Mouse (Mus musculus): ENCODE data around the gene Acbd6.

The Acbd6 gene

DNA sequence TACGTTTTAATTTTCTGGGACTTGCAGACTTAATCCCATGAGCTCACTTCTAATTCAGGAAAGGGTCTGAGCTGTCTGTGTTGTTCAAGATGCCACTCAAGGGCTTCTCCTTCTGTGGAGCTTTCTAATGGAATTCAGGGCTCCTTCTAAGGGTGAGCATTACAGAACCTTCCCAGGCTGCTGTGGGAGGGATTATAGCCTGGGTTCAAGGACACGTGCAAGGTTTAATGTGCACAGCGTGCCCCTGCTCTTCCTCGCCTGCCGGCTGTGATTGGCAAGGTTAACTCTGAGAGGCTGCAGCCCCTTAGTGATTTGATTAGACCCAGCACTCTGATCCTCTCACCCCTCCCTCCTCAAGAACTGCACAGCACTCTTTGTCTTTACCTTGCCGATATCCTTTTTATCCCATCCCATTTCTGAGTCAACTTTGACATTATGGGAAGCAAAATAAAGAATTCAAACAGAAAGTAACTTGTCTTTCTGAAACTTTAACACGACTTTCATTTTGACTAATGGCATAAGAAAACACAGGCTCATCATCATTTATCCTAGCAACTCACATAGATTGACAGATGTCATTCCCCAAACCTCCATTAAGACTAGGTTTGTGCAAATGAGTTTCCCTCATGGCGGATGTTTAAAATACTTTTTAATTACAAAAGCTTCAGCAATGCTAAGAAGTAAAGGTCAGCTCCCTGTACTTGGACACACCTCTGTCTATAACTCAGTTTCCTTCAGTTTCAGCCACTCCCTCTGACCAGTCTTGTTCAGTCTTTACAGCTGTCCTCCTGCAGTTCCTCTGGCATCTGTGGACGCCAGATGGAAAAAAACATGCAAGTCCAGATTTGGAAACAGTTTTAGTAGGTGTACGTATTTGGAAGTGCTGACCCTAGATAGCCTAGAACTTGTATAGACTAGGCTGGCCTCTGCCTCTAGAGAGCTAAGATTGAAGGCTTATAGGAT is 88.7 kb downstream of the Acbd6 start:
- peak; percentile 43 for DNase-seq (ENCODE audit: low read depth, low spot score)

DNA sequence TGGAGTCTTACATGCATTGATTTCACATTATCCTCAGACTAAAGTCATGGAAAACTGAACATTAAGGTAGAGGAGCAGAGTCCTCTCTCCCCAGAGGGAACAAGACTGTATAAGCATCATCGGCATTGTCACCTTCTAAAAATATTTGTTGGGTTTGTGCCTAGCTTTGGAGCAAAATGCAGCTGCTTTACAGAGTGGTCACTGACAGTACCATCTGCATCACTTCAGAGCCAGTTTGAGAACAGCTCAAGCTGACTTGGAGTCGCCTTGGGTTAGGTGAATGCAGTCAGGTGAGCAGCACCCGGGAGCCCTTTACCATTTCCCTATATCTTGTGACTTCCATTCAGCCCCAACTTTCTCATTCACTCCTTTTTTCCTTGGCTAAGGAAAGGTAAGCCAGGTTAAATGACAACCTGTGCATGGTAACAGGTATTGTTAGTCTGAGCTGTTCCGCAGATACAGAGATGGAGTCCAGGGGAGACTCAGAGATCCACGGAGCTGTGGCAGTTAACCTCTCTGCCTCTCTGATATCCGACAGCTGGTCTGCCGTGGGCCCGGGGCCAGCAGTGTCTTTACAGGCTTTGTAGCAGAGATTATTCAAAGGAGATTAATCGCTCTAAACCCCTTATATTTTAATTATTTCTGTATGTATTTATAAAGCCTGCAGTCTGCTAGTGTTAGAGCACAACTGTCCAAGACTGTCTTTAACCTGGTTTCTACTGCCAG is 92.4 kb downstream of the Acbd6 start:
- DNase-seq (ENCODE audit: low read depth, low spot score), result no peak

DNA sequence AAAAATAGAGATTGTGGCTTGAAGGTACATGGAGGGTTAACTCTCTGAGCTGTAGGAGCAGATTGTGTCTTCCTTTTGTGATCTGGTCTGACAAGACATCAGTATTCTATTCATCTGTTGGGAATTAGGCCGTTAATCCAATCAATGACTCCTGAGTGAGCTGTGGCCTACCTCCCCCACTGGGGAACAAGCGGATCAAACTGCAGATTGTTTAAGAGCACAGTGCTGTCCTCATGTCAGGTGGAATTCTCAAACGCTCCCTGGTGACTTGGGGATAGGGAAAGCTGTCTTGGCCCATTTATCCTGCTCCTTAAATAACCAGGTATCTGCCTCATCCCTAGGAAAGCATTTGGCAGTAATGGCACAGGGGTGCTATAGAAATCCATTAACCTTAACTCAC is 97.0 kb downstream of the Acbd6 start:
- DNase-seq (ENCODE audit: low read depth, low spot score), result no peak

DNA sequence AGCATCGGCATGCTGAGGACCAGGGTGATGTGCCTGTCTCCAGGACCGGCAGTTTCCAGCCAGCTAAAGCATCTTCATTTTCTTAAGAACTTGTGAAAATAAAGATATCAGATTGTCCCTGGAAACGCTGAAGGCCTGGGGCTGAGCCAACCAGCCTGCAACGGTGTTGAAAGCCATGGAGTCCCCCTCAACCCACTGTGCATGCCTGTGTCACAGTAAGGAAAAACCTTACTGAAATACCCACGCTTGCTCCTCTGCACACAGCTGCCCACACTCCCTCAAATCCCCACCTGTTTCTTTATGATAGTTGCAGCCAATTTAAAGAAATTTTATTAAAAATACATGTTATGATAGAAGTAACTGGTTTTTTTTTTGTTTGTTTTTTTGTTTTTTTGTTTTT is 98.4 kb downstream of the Acbd6 start:
- DNase-seq (ENCODE audit: low read depth, low spot score), result no peak

DNA sequence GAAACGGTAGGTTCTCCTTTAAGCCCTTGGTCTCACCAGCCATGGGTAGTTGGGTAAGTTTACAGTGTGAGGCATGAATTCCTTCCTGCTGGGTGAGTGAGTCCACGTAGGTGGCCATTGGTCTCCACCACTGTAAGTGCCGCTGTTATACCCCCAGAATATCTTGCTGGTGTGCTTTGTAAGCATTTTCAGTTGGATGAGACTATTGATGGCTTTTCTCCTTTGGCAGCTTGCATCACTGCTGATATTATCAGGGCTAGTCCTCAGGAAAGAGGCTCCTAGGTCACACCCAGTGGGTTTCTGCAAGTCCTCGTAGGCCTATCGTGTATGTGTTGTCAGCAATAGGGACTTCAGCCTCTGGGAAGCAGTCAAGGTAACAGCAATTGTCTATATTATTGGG is 106.1 kb downstream of the Acbd6 start:
- no peak for DNase-seq (ENCODE audit: low read depth, low spot score)

DNA sequence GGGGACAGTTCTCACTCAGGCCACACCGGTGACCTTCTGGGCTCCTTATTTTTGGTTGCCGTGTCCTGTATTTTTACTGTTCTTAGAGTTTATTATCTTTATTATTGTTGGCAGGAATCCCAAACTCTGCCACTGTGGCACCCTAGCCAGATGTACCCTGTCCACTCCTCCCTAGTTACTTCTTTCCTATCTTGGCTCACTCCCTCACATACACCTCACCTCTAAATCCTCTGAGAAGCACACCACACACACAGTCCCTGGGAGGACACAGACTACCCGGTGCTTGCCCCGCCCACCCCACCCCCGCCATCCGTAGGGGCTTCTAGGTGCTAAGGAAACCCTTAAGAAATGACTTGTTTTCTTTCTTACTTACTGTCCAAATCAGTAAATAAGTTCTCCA is 117.7 kb downstream of the Acbd6 start:
- no peak for DNase-seq (ENCODE audit: low read depth, low spot score)

DNA sequence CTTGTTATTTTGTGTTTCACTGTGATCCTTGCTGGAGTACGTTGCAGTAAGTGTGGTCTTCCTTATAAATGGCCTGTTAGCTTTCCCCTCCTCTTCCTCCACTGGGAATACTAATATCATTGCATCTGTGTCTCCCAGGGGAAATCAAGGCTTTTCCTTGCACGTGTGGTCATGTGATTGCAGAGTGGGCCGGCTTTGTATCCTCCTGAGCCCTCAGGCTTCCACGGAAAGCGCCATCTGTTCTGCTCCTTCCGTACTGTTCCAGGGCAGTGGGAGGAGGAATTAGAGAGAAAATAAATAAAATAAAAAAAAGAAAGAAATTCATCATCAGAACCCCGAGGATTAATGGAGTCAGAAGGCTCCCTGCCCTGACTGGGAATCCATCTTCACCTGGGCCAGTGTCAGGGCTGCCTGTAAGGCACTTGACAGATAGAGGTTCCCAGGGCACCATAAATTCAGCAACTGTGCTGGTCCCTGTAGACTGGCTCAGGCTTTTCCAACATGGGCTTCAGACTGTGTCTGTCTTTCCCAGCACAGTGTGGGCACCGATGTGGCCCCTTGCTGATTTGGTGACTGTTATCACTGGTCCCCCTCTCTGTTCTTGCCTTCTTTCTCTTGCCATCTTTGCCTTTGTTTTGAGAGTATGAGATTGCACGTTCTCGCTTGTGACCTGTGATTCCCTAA is 123.3 kb downstream of the Acbd6 start:
- no peak for DNase-seq (ENCODE audit: low read depth, low spot score)

DNA sequence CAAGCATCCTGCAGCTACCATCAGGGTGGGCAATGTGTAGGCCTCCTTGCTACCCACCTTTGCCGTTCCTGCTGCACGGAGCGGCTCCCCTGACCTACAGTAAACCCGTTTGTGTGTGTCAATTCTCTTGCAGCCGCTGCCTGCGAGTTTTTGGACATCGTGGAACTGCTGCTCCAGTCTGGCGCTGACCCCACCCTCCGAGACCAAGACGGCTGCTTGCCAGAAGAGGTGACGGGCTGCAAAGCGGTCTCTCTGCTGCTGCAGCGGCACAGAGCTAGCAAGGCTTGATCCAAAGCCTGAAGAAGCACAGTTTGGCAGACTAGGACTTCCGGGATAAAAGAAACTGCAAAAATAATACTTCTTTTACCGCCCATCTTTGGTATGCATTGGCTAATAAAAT is 128.9 kb downstream of the Acbd6 start:
- DNase-seq (ENCODE audit: low read depth, low spot score), result no peak

DNA sequence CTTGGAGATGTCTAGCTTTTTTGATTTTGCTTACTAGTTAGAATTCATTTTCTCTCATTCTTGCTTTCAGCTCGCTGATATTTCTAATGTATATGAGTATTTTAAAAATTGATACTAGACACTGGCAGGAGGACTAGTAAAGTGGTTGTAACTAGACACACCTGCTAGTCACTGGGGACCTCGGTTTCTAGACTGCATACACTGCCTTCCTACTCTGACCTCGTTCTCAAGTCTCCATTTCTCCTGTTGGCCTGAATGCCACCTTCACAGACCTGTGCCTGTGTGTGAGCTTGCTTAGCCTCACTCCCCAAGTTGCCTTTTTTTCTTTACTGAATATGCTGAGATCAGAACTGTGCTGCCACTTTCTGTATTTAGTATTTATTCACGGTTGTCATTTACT is 131.2 kb downstream of the Acbd6 start:
- DNase-seq (ENCODE audit: low read depth, low spot score), result no peak

DNA sequence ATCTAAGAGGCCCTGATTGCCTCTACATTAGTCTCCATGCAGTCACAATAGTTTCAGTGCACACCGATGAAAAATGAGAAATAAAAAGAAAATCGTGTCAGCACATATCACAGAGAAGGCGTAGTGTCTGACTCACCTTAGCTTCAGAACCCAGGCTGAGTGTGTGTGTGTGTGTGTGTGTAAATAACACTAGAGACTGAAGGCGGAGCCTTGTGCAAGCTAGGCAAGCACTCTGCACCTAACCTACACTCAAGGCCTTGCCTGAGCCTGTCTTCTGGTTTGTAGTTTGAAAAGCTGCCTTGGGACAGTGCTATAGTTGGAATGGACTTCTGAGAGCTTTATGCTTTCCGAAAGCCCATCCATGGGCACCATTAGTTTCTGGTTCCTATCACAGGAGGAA is 131.6 kb downstream of the Acbd6 start:
- no peak for DNase-seq (ENCODE audit: low read depth, low spot score)

DNA sequence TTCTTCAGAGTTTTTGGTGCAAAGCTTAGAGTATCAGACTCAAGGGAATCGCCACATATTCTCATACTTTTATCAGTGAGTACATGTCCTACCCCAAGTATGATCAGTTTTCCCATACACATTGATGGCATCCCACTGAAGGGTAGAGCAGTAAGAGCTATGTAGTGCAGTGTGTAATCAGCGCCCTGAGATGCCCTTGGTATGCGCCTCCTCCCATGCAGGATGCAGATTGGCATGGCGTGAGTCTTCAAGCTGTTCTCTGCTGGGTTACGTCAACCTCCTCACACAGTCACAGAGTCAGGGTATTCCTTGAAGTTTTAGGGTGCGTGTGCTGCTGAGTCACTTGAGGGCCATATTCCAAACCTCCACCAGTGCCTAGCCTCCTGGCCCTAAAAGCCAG is 134.3 kb downstream of the Acbd6 start:
- no peak for DNase-seq (ENCODE audit: low read depth, low spot score)

DNA sequence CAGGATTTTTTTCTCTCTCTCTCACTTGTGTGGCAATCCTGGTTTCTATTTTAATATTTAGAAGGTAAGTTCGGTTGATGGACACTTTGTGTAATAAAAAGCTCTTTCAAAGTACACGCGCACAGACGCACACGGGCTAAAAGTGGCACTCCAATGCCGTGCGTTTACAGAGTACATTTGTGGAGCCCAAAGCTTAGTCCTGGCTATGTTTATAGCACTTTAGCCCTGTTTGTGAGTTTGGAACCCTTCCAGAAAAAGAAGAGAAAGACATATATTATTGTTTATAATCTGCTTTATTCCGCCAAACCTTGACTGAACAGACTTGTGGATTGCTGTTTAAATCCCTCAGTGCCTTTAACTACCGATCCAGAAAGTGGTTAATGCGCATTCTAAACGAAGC is 135.1 kb downstream of the Acbd6 start:
- DNase-seq (ENCODE audit: low read depth, low spot score), result no peak

DNA sequence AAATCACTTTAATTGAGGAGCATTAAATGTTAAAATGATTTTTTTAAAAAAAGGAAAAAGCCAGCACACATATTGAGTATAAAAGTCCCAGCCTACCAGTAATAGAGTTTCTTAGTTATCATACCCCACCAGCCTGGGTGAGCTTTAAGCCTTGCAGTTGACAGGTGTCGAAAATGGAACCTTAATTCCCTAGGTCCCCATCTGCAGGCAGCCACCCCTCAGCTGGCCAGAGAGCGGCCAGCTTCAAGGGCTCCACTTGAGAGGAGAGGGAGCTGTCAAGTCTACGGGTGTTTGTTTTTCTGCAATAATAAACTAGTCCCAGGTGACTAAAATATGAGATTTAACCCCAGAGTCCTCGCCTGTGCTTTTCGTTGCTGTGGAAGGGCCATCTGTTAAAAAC is 135.5 kb downstream of the Acbd6 start:
- DNase-seq (ENCODE audit: low read depth, low spot score), result no peak

DNA sequence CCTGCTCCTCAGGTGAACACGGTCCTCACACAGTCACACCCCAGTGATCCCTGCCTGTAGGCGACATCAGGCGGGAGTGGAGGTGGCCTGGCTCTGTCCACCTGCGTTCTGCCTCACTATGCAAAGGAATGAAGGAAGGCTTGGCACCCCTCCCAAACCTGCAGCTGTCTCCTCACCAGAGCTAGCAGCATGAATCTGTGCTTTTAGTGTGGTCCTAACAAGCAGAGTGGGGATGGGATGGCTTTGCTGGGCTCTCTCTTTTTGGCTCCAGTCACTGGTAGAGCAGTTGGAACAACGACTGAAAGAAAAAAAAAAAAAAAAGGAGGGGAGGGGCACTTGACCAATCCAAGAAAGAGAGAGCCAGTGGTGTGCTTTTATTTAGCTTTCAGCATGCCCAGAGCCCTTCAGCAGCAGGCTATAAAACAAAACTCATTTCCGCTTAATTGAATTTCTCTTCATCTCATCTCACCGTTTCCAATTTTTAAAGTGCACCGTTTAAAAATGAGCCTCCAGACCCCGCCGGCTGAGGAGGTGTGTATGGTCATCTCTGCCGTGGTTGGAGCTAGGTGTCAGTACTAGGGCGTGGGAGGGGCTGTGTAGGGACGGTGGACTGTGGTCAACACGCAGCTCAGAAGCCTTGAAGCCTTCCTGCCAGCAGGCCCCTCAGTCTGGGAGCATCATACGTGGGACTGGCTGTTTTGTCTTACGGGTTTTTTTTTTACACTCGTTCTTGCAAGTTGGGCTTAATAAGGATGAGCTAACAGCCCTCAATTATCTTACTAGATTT is 140.6 kb downstream of the Acbd6 start:
- no peak for DNase-seq (ENCODE audit: low read depth, low spot score)

DNA sequence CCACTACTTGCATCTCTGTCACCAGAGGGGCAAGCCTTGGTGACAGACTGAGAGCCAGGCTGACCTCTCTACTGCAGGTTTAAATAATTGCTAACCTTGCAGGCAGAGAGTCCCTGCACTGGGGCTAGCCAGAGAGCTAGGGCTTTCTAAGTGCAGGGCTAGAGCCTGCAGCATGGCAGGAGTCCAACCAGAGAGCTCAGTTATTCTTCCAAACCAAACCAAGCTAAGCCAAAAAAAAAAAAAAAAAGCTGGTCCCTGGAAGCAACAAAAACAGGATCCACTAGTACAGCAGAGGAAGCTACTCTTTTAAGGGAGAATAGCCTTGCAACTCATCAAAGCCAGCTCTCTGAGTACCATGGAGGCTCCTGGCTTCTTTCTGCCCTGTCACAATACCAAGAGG is 143.0 kb downstream of the Acbd6 start:
- no peak for DNase-seq (ENCODE audit: low read depth, low spot score)

DNA sequence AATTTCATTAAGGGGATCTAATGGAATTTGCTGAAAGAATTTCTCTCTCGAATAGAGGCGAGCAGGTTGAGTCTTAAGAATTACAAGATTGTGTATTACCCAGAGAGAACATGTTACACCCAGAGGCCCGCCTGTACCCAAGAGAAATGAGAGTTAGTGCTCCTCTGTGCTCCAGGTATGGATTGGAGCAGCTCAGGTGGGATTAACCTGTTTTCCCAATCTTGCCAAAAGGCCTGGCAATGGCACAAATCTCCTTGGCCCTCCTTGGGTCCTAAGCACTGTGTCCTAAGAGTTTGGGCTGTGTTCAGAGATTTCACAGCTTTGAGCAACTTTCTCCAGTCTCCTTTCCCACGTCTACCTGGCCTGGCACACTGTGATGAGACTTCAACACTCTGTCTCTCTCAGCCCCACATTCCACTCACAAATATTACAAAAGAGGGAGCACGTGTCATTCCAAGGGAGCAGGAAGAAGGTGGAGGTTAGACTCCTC is 145.3 kb downstream of the Acbd6 start:
- DNase-seq (ENCODE audit: low read depth, low spot score), result no peak

DNA sequence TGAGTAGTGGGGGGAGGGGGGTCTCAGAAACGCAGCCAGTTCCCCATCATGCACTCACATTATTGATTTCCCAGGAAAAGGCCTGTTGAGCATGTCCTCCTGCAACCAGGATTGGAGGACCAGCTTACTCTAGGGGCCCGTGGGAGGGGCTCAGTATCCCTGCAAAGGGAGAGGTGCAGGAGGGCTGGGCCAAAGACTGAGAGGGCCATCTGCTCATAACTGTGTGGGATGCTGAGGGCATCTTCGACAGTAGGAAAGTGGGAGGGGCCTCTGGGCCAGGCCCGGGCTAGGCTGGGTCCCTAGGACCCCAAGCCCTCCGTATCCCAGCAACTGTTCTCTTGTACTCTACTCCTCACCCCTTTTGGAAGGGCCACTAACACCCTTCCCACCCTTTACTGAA is 146.3 kb downstream of the Acbd6 start:
- no peak for DNase-seq (ENCODE audit: low read depth, low spot score)

DNA sequence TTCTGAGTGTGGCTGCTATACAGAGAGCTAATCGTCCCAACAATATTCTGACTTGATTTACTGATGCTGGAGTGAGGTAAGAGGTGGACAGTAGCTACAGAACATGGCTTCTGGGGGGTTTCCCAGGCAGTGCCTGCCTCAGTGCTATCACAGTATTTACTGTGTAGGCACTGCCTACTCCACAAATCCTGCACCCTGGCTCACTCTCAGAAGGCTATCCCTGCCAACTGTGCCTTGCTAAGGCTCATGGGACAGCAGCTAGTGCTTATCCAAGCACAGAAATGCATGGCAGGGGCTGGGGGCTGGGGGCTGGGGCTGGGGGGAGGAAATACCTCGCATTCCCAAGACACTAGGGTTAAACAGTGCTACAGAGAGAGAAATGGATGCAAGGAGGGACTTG is 155.4 kb downstream of the Acbd6 start:
- DNase-seq (ENCODE audit: low read depth, low spot score), result no peak

DNA sequence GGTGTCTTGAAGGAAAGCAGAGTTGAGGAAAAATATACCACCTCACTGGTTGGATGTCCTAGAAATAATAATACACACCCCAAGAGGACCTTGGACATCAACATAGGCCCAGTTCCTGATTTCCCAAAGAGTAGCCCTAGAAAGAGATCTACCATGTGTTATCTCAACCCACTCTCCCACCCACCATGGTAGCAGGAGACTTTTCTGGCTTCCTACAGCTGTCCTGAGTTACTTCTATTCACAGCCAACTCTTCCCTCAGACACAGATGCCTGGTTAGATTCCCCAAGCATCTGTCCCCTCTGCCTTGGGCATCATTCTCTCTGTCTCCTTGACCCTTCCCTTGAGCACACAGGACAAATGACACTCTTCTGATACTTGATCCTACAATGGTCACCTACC is 157.4 kb downstream of the Acbd6 start:
- DNase-seq (ENCODE audit: low read depth, low spot score), result no peak

DNA sequence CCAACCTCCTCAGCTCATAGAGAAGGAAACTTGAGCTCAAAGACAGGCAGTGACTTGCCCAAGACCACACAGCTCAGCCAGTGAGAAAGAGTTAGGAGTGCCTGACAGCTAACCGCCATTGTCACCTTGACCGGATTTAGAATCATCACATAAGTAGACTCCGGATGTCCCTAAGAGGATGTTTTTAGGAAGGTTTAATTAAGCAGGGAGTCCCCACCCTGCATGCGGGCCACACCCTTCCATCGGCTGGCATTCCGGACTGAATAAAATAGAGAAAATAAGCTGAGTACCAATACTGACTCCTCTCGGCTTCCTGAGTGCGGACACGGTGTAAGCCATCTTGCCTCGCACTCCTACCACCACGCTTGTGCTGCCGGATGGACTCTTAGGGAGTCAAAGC is 159.4 kb downstream of the Acbd6 start:
- DNase-seq (ENCODE audit: low read depth, low spot score), result peak; percentile 50

DNA sequence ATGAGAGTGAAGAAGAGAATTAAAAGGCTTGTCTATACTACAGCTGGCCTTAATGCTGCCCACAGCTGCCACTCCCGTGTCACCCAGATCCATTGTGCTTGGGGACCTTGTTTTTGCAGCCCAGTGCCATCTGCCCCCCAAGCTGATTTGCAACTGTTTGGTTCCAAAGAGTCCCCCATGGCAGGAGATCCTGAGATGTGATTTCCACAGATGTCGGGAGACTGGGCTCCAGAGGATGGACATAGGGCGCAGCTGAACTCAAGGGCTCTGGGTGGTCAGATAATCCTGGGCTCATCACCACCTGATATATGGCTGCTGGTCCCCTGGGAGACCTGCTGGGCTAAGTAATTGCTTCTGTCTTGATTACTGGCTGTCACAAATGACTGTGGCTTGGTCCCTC is 160.9 kb downstream of the Acbd6 start:
- no peak for DNase-seq (ENCODE audit: low read depth, low spot score)

DNA sequence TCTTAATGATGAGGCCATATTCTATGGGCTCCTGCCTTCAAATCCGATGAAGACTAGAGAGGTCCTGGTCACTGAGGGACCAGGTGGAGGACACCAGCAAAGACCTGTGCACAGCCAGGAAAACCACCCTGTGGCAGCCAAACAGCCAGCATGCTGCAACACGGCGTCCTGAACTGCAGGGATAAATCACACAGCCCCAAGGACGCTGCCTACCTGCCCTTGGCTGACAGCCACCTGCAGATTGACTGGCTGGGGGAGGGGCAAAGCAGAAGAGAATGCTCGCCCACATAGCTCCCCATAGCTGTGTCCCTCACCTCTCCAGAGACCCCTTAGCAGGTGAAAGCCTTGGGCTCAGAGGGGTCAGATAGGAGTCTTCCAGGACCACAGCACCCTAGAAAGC is 162.1 kb downstream of the Acbd6 start:
- no peak for DNase-seq (ENCODE audit: low read depth, low spot score)
